ENCODE assay signal across 15 mouse cellular contexts in the genomic region with DNA sequence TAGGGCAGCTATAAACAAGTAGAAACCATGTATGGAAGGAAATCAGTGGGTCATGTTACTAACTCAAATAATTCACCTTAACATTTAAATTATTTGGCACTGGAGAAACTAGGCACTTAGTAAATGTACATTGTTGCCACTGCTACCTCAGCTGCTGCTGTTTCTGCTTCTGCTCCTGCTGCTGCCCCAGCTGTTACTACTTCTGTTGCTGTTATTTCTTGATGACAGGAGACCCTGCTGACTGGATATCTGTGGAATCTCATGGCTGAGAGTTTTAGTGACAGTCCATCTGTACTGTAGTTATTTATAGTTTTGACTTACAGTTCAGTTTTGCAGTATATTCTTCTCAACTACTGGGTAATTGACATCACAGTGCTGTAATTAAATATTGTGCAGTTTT.
DNase-seq lines count a peak whose midpoint lies in the region; ATAC-seq and TF ChIP-seq lines count a peak whose summit lies in the region.
"Had no signal": no experiment of that assay in that cellular context is flagged by ENCODE, and none has a peak within 500 bp of the region (broad histone marks: within the 10 kb centered on the region; RNA-seq: fewer than 3 reads in every experiment).

No protein-coding gene starts in this region.

- no peak for TF ChIP-seq CTCF in heart, postnatal 0 days (IDR thresholded peaks at IDR 0.05; ENCODE audit: low read depth)

- TF ChIP-seq EP300 in heart, postnatal 0 days (IDR thresholded peaks at IDR 0.05; ENCODE audit: low read depth) = no peak

- no peaks in the 10 kb centered on the region for H3K27me3 ChIP-seq in embryonic facial prominence, embryonic 11.5 days (ENCODE audit: control insufficient read depth, insufficient read depth, low read length)
- no peaks in the 10 kb centered on the region for H3K27me3 ChIP-seq in embryonic facial prominence, embryonic 10.5 days (replicated peaks; ENCODE audit: low read depth, poor library complexity, severe bottlenecking)
- H3K27me3 ChIP-seq in heart, postnatal 0 days (ENCODE audit: control insufficient read depth, insufficient read depth, low read length) = no peaks in the 10 kb centered on the region

- peak; percentile 48 for DNase-seq in embryonic facial prominence, embryonic 11.5 days (ENCODE audit: low spot score)
- DNase-seq in embryonic facial prominence, embryonic 10.5 days (ENCODE audit: low spot score) = no peak
- DNase-seq in heart, postnatal 0 days (ENCODE audit: low spot score) = peak; percentile 40
- no peak for DNase-seq in heart, postnatal 4 days
- DNase-seq in testis, postnatal 14 days (ENCODE audit: low spot score) = peak; percentile 14
- no peak for DNase-seq in testis, postnatal 10 days (ENCODE audit: low spot score)
- no peak for DNase-seq in adrenal gland, postnatal 10 days
- DNase-seq in gastrocnemius, postnatal 25 days = no peak
- DNase-seq: adrenal gland, postnatal 14 days; B cell, adult 2 months; cerebellum, adult 9-10 months; right cerebral cortex, adult 18-20 months; thymus, adult 2 months had no signal

- no peak for ATAC-seq in embryonic facial prominence, embryonic 11.5 days (replicated peaks; ENCODE audit: insufficient number of reproducible peaks, low FRiP score, low TSS enrichment, low read depth)
- peak; percentile 27; the same call in 1 of the 2 replicates for ATAC-seq in heart, postnatal 0 days (ENCODE audit: insufficient read depth, low read depth)
- ATAC-seq: midbrain, embryonic 16.5 days had no signal

- H3K4me3 ChIP-seq in embryonic facial prominence, embryonic 11.5 days (ENCODE audit: low read depth, low read length) = no peak overlapping the region
- no peak overlapping the region for H3K4me3 ChIP-seq in embryonic facial prominence, embryonic 10.5 days
- H3K4me3 ChIP-seq in heart, postnatal 0 days (ENCODE audit: low read depth, low read length) = no peak overlapping the region

- no peak overlapping the region for H3K9ac ChIP-seq in embryonic facial prominence, embryonic 11.5 days (replicated peaks; ENCODE audit: low read length)
- no peak overlapping the region for H3K9ac ChIP-seq in heart, postnatal 0 days (replicated peaks; ENCODE audit: low read depth, low read length)
- H3K9ac ChIP-seq: liver, embryonic 14.5 days had no signal

- no peak overlapping the region for H3K4me2 ChIP-seq in embryonic facial prominence, embryonic 11.5 days (ENCODE audit: low read depth, low read length)
- H3K4me2 ChIP-seq in heart, postnatal 0 days (ENCODE audit: low read depth, low read length) = no peak overlapping the region

- H3K27ac ChIP-seq in embryonic facial prominence, embryonic 11.5 days (replicated peaks; ENCODE audit: low read depth, low read length) = no peak overlapping the region
- H3K27ac ChIP-seq in embryonic facial prominence, embryonic 10.5 days (replicated peaks) = no peak overlapping the region
- 0 out of 2 replicates have a peak overlapping the region, but pooled peaks have one; percentile 25 for H3K27ac ChIP-seq in heart, postnatal 0 days (ENCODE audit: low read depth)
- H3K27ac ChIP-seq: liver, embryonic 14.5 days had no signal

- no peaks in the 10 kb centered on the region for H3K4me1 ChIP-seq in embryonic facial prominence, embryonic 11.5 days (ENCODE audit: control insufficient read depth, insufficient read depth, low read length)
- H3K4me1 ChIP-seq in embryonic facial prominence, embryonic 10.5 days = peaks cover 15% of the 10 kb centered on the region
- H3K4me1 ChIP-seq in heart, postnatal 0 days (ENCODE audit: control insufficient read depth, insufficient read depth) = 0 out of 2 replicates have a peak, but pooled peaks cover 6% of the 10 kb centered on the region

- no peaks in the 10 kb centered on the region for H3K9me3 ChIP-seq in embryonic facial prominence, embryonic 11.5 days (replicated peaks; ENCODE audit: control insufficient read depth, low read length)
- H3K9me3 ChIP-seq in embryonic facial prominence, embryonic 10.5 days = no peaks in the 10 kb centered on the region
- no peaks in the 10 kb centered on the region for H3K9me3 ChIP-seq in heart, postnatal 0 days (replicated peaks; ENCODE audit: control insufficient read depth, low read length)

- peaks cover 3% of the 10 kb centered on the region for H3K36me3 ChIP-seq in embryonic facial prominence, embryonic 11.5 days (replicated peaks; ENCODE audit: control insufficient read depth, insufficient read depth, low read depth, low read length)
- H3K36me3 ChIP-seq in embryonic facial prominence, embryonic 10.5 days (replicated peaks) = peaks cover 67% of the 10 kb centered on the region
- H3K36me3 ChIP-seq in heart, postnatal 0 days (replicated peaks; ENCODE audit: control insufficient read depth, insufficient read depth, low read length) = peaks cover 32% of the 10 kb centered on the region

Comparison
In these comparisons a context has a peak if more than half of its experiments do, and no peak if none do; other contexts are left out.
1. DNase-seq: peak in embryonic facial prominence, embryonic 11.5 days (single experiment), heart, postnatal 0 days (single experiment) and testis, postnatal 14 days (single experiment); none in embryonic facial prominence, embryonic 10.5 days (single experiment), heart, postnatal 4 days (single experiment), testis, postnatal 10 days (single experiment), adrenal gland, postnatal 10 days (single experiment) and gastrocnemius, postnatal 25 days (single experiment).